Mouse (Mus musculus): ENCODE data around the gene Atad2b. TPM values are rescaled to one million over a fixed set of nuclear protein-coding genes. Genes with fewer than 3 reads are reported as not detected.
"Not testable (repeated sequence)": the region's sequence is repeated elsewhere in the genome, so short reads cannot be mapped to it uniquely, and the experiment has no call there.

Gene Atad2b
- polyA plus RNA-seq, 1 experiment from 2014 or later: 27.1 TPM

DNA sequence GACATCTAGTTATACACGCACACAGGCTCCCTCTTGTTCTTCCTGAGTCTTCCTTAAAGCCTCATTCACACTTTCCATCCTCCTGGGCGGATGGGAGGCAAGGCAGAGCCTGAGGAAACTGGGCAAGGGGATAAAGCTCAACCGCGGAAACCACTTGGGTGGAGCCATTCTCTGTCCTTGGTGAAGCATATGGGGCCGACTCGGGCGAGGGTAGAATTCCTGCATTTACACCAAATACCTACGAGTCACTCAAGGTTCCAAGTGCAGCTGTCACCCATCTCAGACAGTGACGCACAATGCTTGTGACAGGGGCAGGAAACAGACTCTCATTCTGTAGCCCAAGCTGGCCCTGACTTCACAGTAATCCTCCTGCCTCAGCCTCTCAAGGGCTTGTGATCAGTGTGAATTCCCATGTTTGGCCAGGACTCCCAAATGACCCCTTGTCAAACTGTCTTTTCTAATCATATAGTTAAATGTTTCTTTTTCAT is 38.8 kb upstream of the Atad2b start:
- Histone ChIP-seq H3K36me3 (ENCODE audit: control insufficient read depth, insufficient read depth, low read length) (0 out of 2 replicates have a peak, but pooled peaks cover 3% of the 10 kb centered on the region), H3K27me3 (ENCODE audit: control insufficient read depth, insufficient read depth, low read length) (no peaks in the 10 kb centered on the region), H3K4me3 (ENCODE audit: low read depth, low read length) (no peak overlapping the region), H3K4me1 (ENCODE audit: control insufficient read depth, insufficient read depth, low read length) (no peaks in the 10 kb centered on the region), H3K27ac (ENCODE audit: low read depth, low read length) (no peak overlapping the region), H3K4me2 (ENCODE audit: low read depth) (no peak overlapping the region), H3K9me3 (ENCODE audit: control insufficient read depth, low read length) (no peaks in the 10 kb centered on the region), H3K9ac (ENCODE audit: low read length) (no peak overlapping the region)
- no peak for ATAC-seq (ENCODE audit: insufficient read depth, low FRiP score, low TSS enrichment)
- 80% methylated on average over 9 of the region's 9 CpGs for WGBS
- no peak for DNase-seq (ENCODE audit: low spot score)

DNA sequence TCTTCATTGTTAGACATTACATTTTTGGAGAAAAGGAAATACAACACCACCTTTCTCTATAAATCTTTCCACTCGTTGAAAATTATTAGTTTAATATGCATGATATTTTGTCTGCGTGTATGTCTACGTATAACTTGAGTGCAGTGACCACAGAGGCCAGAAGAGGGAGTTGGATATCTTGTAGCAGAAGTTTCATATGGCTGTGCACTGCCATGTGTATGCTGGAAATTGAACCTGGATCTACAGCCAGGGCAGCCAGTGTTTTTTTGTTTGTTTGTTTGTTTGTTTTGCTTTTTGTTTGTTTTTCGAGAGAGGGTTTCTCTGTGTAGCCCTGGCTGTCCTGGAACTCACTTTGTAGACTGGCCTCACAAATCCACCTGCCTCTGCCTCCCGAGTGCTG is 38.1 kb upstream of the Atad2b start:
- Histone ChIP-seq H3K9ac (ENCODE audit: low read length) (no peak overlapping the region), H3K4me3 (ENCODE audit: low read depth, low read length) (no peak overlapping the region), H3K4me1 (ENCODE audit: control insufficient read depth, insufficient read depth, low read length) (no peaks in the 10 kb centered on the region), H3K36me3 (ENCODE audit: control insufficient read depth, insufficient read depth, low read length) (0 out of 2 replicates have a peak, but pooled peaks cover 3% of the 10 kb centered on the region), H3K27me3 (ENCODE audit: control insufficient read depth, insufficient read depth, low read length) (no peaks in the 10 kb centered on the region), H3K27ac (ENCODE audit: low read depth, low read length) (no peak overlapping the region), H3K4me2 (ENCODE audit: low read depth) (no peak overlapping the region), H3K9me3 (ENCODE audit: control insufficient read depth, low read length) (no peaks in the 10 kb centered on the region)
- 93% methylated on average over 5 of the region's 5 CpGs for WGBS
- no peak for DNase-seq (ENCODE audit: low spot score)
- no peak for ATAC-seq (ENCODE audit: insufficient read depth, low FRiP score, low TSS enrichment)

DNA sequence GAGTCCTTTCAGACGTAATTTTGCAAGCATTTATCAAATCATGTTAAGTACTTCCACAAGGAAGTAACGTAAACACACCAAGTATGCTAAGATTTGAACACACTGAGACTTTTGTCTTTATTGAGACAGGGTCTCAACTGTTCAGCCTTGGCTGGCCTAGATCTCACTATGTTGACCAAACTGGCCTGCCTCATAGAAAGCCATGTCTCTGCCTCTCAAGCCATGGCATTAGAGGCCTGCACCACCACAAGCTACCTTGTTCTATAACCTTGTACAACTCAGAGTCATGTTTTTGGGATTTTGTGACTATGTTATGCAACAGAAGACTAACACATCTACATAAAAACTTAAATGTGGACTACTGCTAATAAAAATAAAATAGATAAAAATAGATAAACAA is 35.1 kb upstream of the Atad2b start:
- no peaks in the 10 kb centered on the region for H3K27me3 ChIP-seq (ENCODE audit: control insufficient read depth, insufficient read depth, low read length)
- no peaks in the 10 kb centered on the region for H3K4me1 ChIP-seq (ENCODE audit: control insufficient read depth, insufficient read depth, low read length)
- DNase-seq (ENCODE audit: low spot score) (no peak), ATAC-seq (ENCODE audit: insufficient read depth, low FRiP score, low TSS enrichment) (no peak)
- H3K36me3 ChIP-seq (ENCODE audit: control insufficient read depth, insufficient read depth, low read length): 0 out of 2 replicates have a peak, but pooled peaks cover 3% of the 10 kb centered on the region
- H3K4me2 ChIP-seq (ENCODE audit: low read depth): no peak overlapping the region
- 93% methylated on average over 2 of the region's 2 CpGs for WGBS
- no peak overlapping the region for H3K27ac ChIP-seq (ENCODE audit: low read depth, low read length)
- no peak overlapping the region for H3K9ac ChIP-seq (ENCODE audit: low read length)
- H3K4me3 ChIP-seq (ENCODE audit: low read depth, low read length): no peak overlapping the region
- no peaks in the 10 kb centered on the region for H3K9me3 ChIP-seq (ENCODE audit: control insufficient read depth, low read length)

DNA sequence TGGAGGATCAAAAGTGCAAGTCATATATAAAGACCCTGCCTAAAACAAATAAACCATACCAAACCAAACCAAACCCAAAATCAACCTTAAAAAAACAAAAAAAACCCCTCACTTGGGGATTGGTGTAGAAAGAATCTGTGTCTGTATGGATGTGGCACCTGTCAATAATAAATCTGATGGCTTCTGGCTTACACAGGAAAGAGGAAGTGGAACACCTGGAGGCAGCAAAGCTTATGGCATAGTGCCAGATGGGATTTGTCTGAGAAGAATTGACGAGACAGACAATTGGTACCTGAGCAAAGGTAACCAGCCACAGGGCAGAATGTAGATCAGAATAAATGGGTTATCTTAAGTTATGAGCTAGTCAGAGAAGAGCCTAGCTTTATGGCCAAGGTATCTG is 32.1 kb upstream of the Atad2b start:
- no peaks in the 10 kb centered on the region for H3K9me3 ChIP-seq (ENCODE audit: control insufficient read depth, low read length)
- H3K4me1 ChIP-seq (ENCODE audit: control insufficient read depth, insufficient read depth, low read length): no peaks in the 10 kb centered on the region

DNA sequence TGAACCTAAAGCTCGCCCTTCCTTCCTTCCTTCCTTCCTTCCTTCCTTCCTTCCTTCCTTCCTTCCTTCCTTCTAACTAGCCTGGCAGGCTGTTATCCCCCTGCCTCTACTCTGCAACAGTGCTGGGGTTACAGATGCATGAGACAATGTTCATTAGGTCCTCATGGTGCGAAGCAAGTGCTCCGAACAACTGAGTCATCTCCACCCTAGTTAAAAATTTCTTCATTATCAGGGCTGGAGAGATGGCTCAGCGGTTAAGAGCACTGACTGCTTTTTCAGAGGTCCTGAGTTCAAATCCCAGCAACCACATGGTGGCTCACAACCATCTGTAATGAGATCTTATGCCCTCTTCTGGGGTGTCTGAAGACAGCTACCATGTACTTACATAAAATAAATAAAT is 30.6 kb upstream of the Atad2b start:
- not testable (repeated sequence) for H3K9ac ChIP-seq (ENCODE audit: low read length); H3K4me1 ChIP-seq (ENCODE audit: control insufficient read depth, insufficient read depth, low read length); H3K9me3 ChIP-seq (ENCODE audit: control insufficient read depth, low read length); H3K27ac ChIP-seq (ENCODE audit: low read depth, low read length); H3K4me3 ChIP-seq (ENCODE audit: low read depth, low read length); H3K27me3 ChIP-seq (ENCODE audit: control insufficient read depth, insufficient read depth, low read length); H3K4me2 ChIP-seq (ENCODE audit: low read depth); H3K36me3 ChIP-seq (ENCODE audit: control insufficient read depth, insufficient read depth, low read length); DNase-seq (ENCODE audit: low spot score); ATAC-seq (ENCODE audit: insufficient read depth, low FRiP score, low TSS enrichment)
- WGBS: 96% methylated on average over 4 of the region's 4 CpGs

More for the DNA sequence above, 32.1 kb upstream of the Atad2b start:
- Histone ChIP-seq H3K9ac (ENCODE audit: low read length) (no peak overlapping the region), H3K36me3 (ENCODE audit: control insufficient read depth, insufficient read depth, low read length) (0 out of 2 replicates have a peak, but pooled peaks cover 3% of the 10 kb centered on the region), H3K27ac (ENCODE audit: low read depth, low read length) (no peak overlapping the region), H3K27me3 (ENCODE audit: control insufficient read depth, insufficient read depth, low read length) (no peaks in the 10 kb centered on the region), H3K4me2 (ENCODE audit: low read depth) (no peak overlapping the region), H3K4me3 (ENCODE audit: low read depth, low read length) (no peak overlapping the region)
- ATAC-seq (ENCODE audit: insufficient read depth, low FRiP score, low TSS enrichment) (no peak), DNase-seq (ENCODE audit: low spot score) (no peak)
- 85% methylated on average over 1 of the region's 1 CpGs for WGBS

DNA sequence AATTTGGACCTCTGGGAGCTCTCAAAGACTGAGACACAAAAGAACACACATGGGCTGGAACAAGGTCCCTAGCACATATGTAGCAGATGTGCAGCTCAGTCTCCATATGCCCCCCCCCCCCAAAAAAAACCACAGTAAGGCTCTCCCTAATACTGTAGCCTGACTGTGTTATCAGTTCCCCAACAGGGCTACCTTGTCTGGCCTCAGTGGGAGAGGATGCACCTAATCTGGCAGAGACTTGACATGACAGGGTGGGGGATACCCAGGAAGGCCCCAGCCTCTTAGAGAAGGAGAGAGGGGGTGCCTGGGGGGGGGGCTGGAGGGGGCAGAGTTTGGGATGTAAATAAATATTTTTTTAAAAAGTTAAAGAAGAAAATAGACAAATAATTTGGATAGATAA is 28.4 kb upstream of the Atad2b start:
- no peak for DNase-seq (ENCODE audit: low spot score)
- Histone ChIP-seq H3K36me3 (ENCODE audit: control insufficient read depth, insufficient read depth, low read length) (no peaks in the 10 kb centered on the region), H3K27ac (ENCODE audit: low read depth, low read length) (no peak overlapping the region), H3K4me3 (ENCODE audit: low read depth, low read length) (no peak overlapping the region), H3K4me2 (ENCODE audit: low read depth) (no peak overlapping the region), H3K9ac (ENCODE audit: low read length) (no peak overlapping the region), H3K9me3 (ENCODE audit: control insufficient read depth, low read length) (no peaks in the 10 kb centered on the region), H3K27me3 (ENCODE audit: control insufficient read depth, insufficient read depth, low read length) (no peaks in the 10 kb centered on the region), H3K4me1 (ENCODE audit: control insufficient read depth, insufficient read depth, low read length) (no peaks in the 10 kb centered on the region)
- ATAC-seq (ENCODE audit: insufficient read depth, low FRiP score, low TSS enrichment): no peak

DNA sequence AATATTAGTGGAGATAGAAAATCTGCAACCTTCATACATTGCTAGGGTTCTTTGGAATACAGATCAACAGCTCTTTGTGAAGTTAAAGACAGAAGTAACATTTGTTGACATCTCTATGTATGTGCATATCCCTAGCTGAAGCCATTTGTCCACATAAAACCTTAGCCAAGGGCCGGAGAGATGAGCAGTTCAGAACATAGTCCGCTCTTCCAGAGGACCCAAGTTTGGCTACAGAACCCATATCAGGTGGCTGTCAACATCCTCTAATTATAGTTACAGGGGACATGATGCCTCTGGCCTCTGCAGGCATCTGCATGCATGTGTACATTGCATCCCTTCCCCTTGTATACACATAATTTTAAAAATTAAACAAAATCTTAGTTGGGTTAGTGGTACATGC is 27.9 kb upstream of the Atad2b start:
- Histone ChIP-seq H3K4me3 (ENCODE audit: low read depth, low read length) (no peak overlapping the region), H3K27ac (ENCODE audit: low read depth, low read length) (no peak overlapping the region), H3K36me3 (ENCODE audit: control insufficient read depth, insufficient read depth, low read length) (no peaks in the 10 kb centered on the region), H3K9me3 (ENCODE audit: control insufficient read depth, low read length) (no peaks in the 10 kb centered on the region), H3K9ac (ENCODE audit: low read length) (no peak overlapping the region), H3K4me1 (ENCODE audit: control insufficient read depth, insufficient read depth, low read length) (no peaks in the 10 kb centered on the region), H3K27me3 (ENCODE audit: control insufficient read depth, insufficient read depth, low read length) (no peaks in the 10 kb centered on the region), H3K4me2 (ENCODE audit: low read depth) (no peak overlapping the region)
- DNase-seq (ENCODE audit: low spot score): no peak
- no peak for ATAC-seq (ENCODE audit: insufficient read depth, low FRiP score, low TSS enrichment)
- WGBS: 93% methylated on average over 2 of the region's 2 CpGs

DNA sequence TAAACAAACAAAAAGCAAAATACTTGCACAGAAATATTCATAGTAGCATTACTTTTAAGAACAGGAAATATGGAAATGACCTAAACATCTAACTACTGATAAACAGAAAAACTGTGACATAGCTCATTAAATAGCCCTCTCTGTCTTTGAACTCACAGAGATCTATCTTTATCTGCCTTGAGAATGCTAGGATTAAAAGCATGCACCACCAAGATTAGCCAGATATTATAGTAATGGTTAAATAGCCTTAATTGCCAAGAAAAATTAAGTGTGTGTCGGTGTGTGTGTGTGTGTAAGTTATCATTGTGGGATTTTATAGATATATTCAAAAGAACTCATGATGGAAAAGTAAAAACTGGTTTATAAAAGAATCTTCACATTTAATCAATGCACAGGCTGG is 27.3 kb upstream of the Atad2b start:
- H3K9ac ChIP-seq (ENCODE audit: low read length): no peak overlapping the region

DNA sequence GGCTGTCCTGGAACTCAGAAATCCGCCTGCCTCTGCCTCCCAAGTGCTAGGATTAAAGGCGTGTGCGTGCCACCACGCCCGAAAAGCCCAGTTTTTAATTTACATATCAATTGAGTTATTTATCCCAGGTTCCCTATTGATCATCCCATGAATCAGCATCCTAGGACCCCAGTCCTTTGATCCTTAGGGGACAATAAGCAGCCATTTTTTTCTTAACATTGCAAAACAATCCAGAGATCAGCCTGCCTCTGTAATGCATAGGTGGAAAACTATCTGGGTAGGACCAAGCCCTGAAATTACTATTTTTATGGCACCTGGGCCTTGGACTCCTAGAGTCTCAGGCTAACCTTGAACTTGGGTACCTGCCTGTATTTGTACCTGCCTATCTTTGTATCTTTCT is 19.1 kb upstream of the Atad2b start:
- 89% methylated on average over 5 of the region's 5 CpGs for WGBS
- H3K4me2 ChIP-seq (ENCODE audit: low read depth): no peak overlapping the region
- no peak for DNase-seq (ENCODE audit: low spot score)

More for the DNA sequence above, 27.3 kb upstream of the Atad2b start:
- Histone ChIP-seq H3K9me3 (ENCODE audit: control insufficient read depth, low read length) (no peaks in the 10 kb centered on the region), H3K4me2 (ENCODE audit: low read depth) (no peak overlapping the region), H3K4me1 (ENCODE audit: control insufficient read depth, insufficient read depth, low read length) (no peaks in the 10 kb centered on the region), H3K27me3 (ENCODE audit: control insufficient read depth, insufficient read depth, low read length) (no peaks in the 10 kb centered on the region), H3K27ac (ENCODE audit: low read depth, low read length) (no peak overlapping the region), H3K36me3 (ENCODE audit: control insufficient read depth, insufficient read depth, low read length) (no peaks in the 10 kb centered on the region), H3K4me3 (ENCODE audit: low read depth, low read length) (no peak overlapping the region)
- no peak for DNase-seq (ENCODE audit: low spot score)
- ATAC-seq (ENCODE audit: insufficient read depth, low FRiP score, low TSS enrichment): no peak
- 88% methylated on average over 1 of the region's 1 CpGs for WGBS

More for the DNA sequence above, 19.1 kb upstream of the Atad2b start:
- no peak overlapping the region for H3K9ac ChIP-seq (ENCODE audit: low read length)
- H3K27me3 ChIP-seq (ENCODE audit: control insufficient read depth, insufficient read depth, low read length): no peaks in the 10 kb centered on the region
- no peaks in the 10 kb centered on the region for H3K36me3 ChIP-seq (ENCODE audit: control insufficient read depth, insufficient read depth, low read length)
- H3K27ac ChIP-seq (ENCODE audit: low read depth, low read length): no peak overlapping the region
- no peaks in the 10 kb centered on the region for H3K9me3 ChIP-seq (ENCODE audit: control insufficient read depth, low read length)
- no peaks in the 10 kb centered on the region for H3K4me1 ChIP-seq (ENCODE audit: control insufficient read depth, insufficient read depth, low read length)
- H3K4me3 ChIP-seq (ENCODE audit: low read depth, low read length): no peak overlapping the region
- ATAC-seq (ENCODE audit: insufficient read depth, low FRiP score, low TSS enrichment): no peak

Measured in neural tube, embryonic 11.5 days (tissue).